In the genomic region with DNA sequence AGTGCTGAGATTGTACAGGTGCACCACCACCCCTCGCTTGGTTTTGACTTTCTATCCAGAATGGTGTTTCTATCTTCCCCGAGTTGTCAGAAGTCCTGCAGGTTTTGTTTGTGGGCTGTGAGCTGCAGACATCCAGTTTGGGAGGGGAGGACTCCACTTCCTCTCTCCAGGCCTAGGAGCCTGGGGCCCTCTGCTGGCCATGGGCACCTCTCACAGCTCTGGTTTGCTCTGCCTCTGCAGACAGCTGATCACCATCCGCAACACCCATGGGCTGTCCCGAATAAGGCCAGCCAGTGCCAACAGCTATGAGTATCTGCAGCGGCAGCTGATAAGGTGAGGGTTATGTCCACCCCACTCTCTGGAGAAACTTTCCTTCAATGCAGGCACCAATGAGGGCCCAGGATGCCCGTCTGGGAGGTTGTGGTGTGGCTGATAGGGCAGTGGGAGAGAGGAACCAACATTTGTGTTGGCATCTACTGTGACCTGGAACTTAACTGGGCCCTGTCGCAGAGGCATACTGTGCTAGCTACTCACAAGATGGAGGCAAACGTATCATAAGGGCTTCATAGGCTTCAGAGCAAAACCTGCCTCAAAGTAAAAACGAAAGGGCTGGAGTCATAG, we compare ENCODE assay signal across 9 mouse cellular contexts. TPM values are rescaled to one million over a fixed set of nuclear protein-coding genes. Genes with fewer than 3 reads are reported as not detected.
DNase-seq lines count a peak whose midpoint lies in the region; ATAC-seq lines count a peak whose summit lies in the region.
"Had no signal": no experiment of that assay in that cellular context is flagged by ENCODE, and none has a peak within 500 bp of the region (broad histone marks: within the 10 kb centered on the region; RNA-seq: fewer than 3 reads in every experiment).

No protein-coding gene starts in this region.

- H3K4me1 ChIP-seq in embryonic facial prominence, embryonic 14.5 days (ENCODE audit: control insufficient read depth, insufficient read depth, low read length): no peaks in the 10 kb centered on the region
- H3K4me1 ChIP-seq in kidney, embryonic 15.5 days: peaks cover 7% of the 10 kb centered on the region; the same call in 1 of the 2 replicates
- 0 out of 2 replicates have a peak, but pooled peaks cover 7% of the 10 kb centered on the region for H3K4me1 ChIP-seq in liver, embryonic 13.5 days (replicated peaks)
- no peaks in the 10 kb centered on the region; the same call in 1 of the 2 replicates for H3K4me1 ChIP-seq in stomach, embryonic 15.5 days
- H3K4me1 ChIP-seq: neural tube, embryonic 12.5 days had no signal

- H3K27me3 ChIP-seq in embryonic facial prominence, embryonic 14.5 days (replicated peaks; ENCODE audit: control insufficient read depth, insufficient read depth, low read length): no peaks in the 10 kb centered on the region
- no peaks in the 10 kb centered on the region for H3K27me3 ChIP-seq in kidney, embryonic 15.5 days
- 0 out of 2 replicates have a peak, but pooled peaks cover 3% of the 10 kb centered on the region for H3K27me3 ChIP-seq in liver, embryonic 13.5 days
- no peaks in the 10 kb centered on the region for H3K27me3 ChIP-seq in stomach, embryonic 15.5 days (replicated peaks)
- H3K27me3 ChIP-seq: neural tube, embryonic 12.5 days had no signal

- 50% methylated on average over 9 of the region's 9 CpGs for WGBS in embryonic facial prominence, embryonic 14.5 days
- WGBS in kidney, embryonic 15.5 days: 51% methylated on average over 9 of the region's 9 CpGs
- WGBS in liver, embryonic 13.5 days (ENCODE audit: insufficient replicate concordance): 28% methylated on average over 9 of the region's 9 CpGs
- 43% methylated on average over 9 of the region's 9 CpGs for WGBS in stomach, embryonic 15.5 days

- no peak overlapping the region for H3K4me2 ChIP-seq in embryonic facial prominence, embryonic 14.5 days (ENCODE audit: low read depth, low read length)
- no peak overlapping the region for H3K4me2 ChIP-seq in kidney, embryonic 15.5 days
- no peak overlapping the region for H3K4me2 ChIP-seq in liver, embryonic 13.5 days
- H3K4me2 ChIP-seq in stomach, embryonic 15.5 days: no peak overlapping the region
- H3K4me2 ChIP-seq: neural tube, embryonic 12.5 days had no signal

- no peak overlapping the region for H3K4me3 ChIP-seq in embryonic facial prominence, embryonic 14.5 days (ENCODE audit: low read depth, low read length)
- no peak overlapping the region for H3K4me3 ChIP-seq in kidney, embryonic 15.5 days (replicated peaks)
- no peak overlapping the region for H3K4me3 ChIP-seq in liver, embryonic 13.5 days (replicated peaks)
- H3K4me3 ChIP-seq in stomach, embryonic 15.5 days (replicated peaks): no peak overlapping the region
- H3K4me3 ChIP-seq: neural tube, embryonic 12.5 days had no signal

- no peak overlapping the region for H3K9ac ChIP-seq in embryonic facial prominence, embryonic 14.5 days (ENCODE audit: low read depth, low read length)
- no peak overlapping the region for H3K9ac ChIP-seq in kidney, embryonic 15.5 days
- no peak overlapping the region for H3K9ac ChIP-seq in liver, embryonic 13.5 days
- H3K9ac ChIP-seq in stomach, embryonic 15.5 days: no peak overlapping the region
- H3K9ac ChIP-seq: neural tube, embryonic 12.5 days had no signal

- no peaks in the 10 kb centered on the region for H3K9me3 ChIP-seq in embryonic facial prominence, embryonic 14.5 days (ENCODE audit: control insufficient read depth, low read length)
- no peaks in the 10 kb centered on the region for H3K9me3 ChIP-seq in kidney, embryonic 15.5 days (replicated peaks)
- H3K9me3 ChIP-seq in liver, embryonic 13.5 days (replicated peaks): no peaks in the 10 kb centered on the region
- H3K9me3 ChIP-seq in stomach, embryonic 15.5 days: no peaks in the 10 kb centered on the region
- H3K9me3 ChIP-seq: neural tube, embryonic 12.5 days had no signal

- peak; percentile 86 for ATAC-seq in embryonic facial prominence, embryonic 14.5 days (ENCODE audit: low read depth)
- ATAC-seq in kidney, embryonic 15.5 days (replicated peaks; ENCODE audit: low FRiP score): peak; percentile 79
- peak; percentile 73 for ATAC-seq in liver, embryonic 13.5 days (ENCODE audit: low read depth)
- ATAC-seq in stomach, embryonic 15.5 days (ENCODE audit: insufficient read depth, low FRiP score, low read depth): peak; percentile 81

- peak; percentile 74 for DNase-seq in 416B (ENCODE audit: low read depth)
- DNase-seq in adipocyte (ENCODE audit: low spot score): peak; percentile 85
- peak; percentile 71 for DNase-seq in embryonic facial prominence, embryonic 14.5 days (ENCODE audit: low spot score)
- DNase-seq in heart, adult 9 months (ENCODE audit: low spot score in 2 of 2): peak; percentile 73 to 74
- peak; percentile 43 for DNase-seq in liver, embryonic 13.5 days
- DNase-seq in naive thymus-derived CD4-positive, alpha-beta T cell, adult 2 months (ENCODE audit: low read depth): peak; percentile 72

- no peaks in the 10 kb centered on the region for H3K36me3 ChIP-seq in embryonic facial prominence, embryonic 14.5 days (ENCODE audit: control insufficient read depth, insufficient read depth, low read length)
- H3K36me3 ChIP-seq in kidney, embryonic 15.5 days: no peaks in the 10 kb centered on the region
- H3K36me3 ChIP-seq in liver, embryonic 13.5 days: no peaks in the 10 kb centered on the region
- H3K36me3 ChIP-seq in stomach, embryonic 15.5 days: no peaks in the 10 kb centered on the region
- H3K36me3 ChIP-seq: neural tube, embryonic 12.5 days had no signal

- no peak overlapping the region for H3K27ac ChIP-seq in embryonic facial prominence, embryonic 14.5 days (replicated peaks; ENCODE audit: low read depth, low read length)
- H3K27ac ChIP-seq in kidney, embryonic 15.5 days: no peak overlapping the region
- no peak overlapping the region for H3K27ac ChIP-seq in liver, embryonic 13.5 days
- H3K27ac ChIP-seq in stomach, embryonic 15.5 days: no peak overlapping the region
- H3K27ac ChIP-seq: neural tube, embryonic 12.5 days had no signal

RNA-seq across cellular contexts. Expression of gene Ubald1, which starts 17.1 kb away (rescaled TPM):
- polyA plus RNA-seq in embryonic facial prominence, embryonic 14.5 days (2014; fragmentation: Nextera tagmentation; extraction: Ambion mirVana): 36.3 and 39.0 TPM in 2 replicates
- 37.4 and 39.7 TPM in 2 replicates for polyA plus RNA-seq in kidney, embryonic 15.5 days (2015; fragmentation: Nextera tagmentation; extraction: Ambion mirVana)
- polyA plus RNA-seq in liver, embryonic 13.5 days (2015; fragmentation: Nextera tagmentation; extraction: Ambion mirVana): 12.3 and 13.3 TPM in 2 replicates
- 34.9 and 37.7 TPM in 2 replicates for polyA plus RNA-seq in stomach, embryonic 15.5 days (2015; fragmentation: Nextera tagmentation; extraction: Ambion mirVana)

RNA-seq across cellular contexts. Expression of gene Mgrn1, which starts 23.1 kb away (rescaled TPM):
- 76.2 and 87.8 TPM in 2 replicates for polyA plus RNA-seq in embryonic facial prominence, embryonic 14.5 days (2014; fragmentation: Nextera tagmentation; extraction: Ambion mirVana)
- polyA plus RNA-seq in kidney, embryonic 15.5 days (2015; fragmentation: Nextera tagmentation; extraction: Ambion mirVana): 88.2 and 98.1 TPM in 2 replicates
- 22.6 and 24.5 TPM in 2 replicates for polyA plus RNA-seq in liver, embryonic 13.5 days (2015; fragmentation: Nextera tagmentation; extraction: Ambion mirVana)
- polyA plus RNA-seq in stomach, embryonic 15.5 days (2015; fragmentation: Nextera tagmentation; extraction: Ambion mirVana): 75.7 and 78.5 TPM in 2 replicates

RNA-seq across cellular contexts. Expression of gene 4930562C15Rik, which starts 27.8 kb away (rescaled TPM):
- polyA plus RNA-seq in embryonic facial prominence, embryonic 14.5 days (2014; fragmentation: Nextera tagmentation; extraction: Ambion mirVana): 0.33 and 0.39 TPM in 2 replicates
- 0.19 and 0.83 TPM in 2 replicates for polyA plus RNA-seq in kidney, embryonic 15.5 days (2015; fragmentation: Nextera tagmentation; extraction: Ambion mirVana)
- polyA plus RNA-seq in liver, embryonic 13.5 days (2015; fragmentation: Nextera tagmentation; extraction: Ambion mirVana): not detected in 2 replicates
- polyA plus RNA-seq in stomach, embryonic 15.5 days (2015; fragmentation: Nextera tagmentation; extraction: Ambion mirVana): 0.44 and 0.64 TPM in 2 replicates
